In the genomic region with DNA sequence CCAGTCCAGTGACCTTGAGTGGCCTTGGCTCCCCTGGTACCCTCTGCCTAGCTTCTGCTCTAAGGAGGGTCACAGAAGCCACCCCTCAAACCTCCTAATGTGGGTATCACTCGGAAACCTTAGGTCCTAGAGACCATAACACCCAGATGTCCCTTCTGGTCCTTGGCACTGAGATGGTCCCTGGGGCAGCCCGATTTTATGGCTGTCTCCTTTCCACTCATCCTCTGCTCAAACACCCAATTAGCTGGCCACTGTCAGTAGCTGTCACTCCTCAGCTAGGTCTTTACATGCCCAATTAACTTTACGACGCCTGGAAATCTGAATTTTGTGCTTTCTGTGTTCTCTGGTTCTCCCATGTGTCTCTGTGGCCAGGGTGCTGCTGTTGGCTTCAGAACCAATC, we compare ENCODE assay signal across 25 mouse cellular contexts. TPM values are rescaled to one million over a fixed set of nuclear protein-coding genes. Genes with fewer than 3 reads are reported as not detected.
"Had no signal": no experiment of that assay in that cellular context is flagged by ENCODE, and none has a peak within 500 bp of the region (broad histone marks: within the 10 kb centered on the region; RNA-seq: fewer than 3 reads in every experiment).

No protein-coding gene starts in this region.

- H3K4me2 ChIP-seq: lung, embryonic 15.5 days; midbrain, embryonic 12.5 days; neural tube, embryonic 12.5 days; stomach, embryonic 15.5 days had no signal

- DNase-seq: liver, postnatal 0 days; lung, adult 2 months; lung, postnatal 14 days; lung, postnatal 36 days; midbrain, embryonic 14.5 days; right cerebral cortex, postnatal 14 days; thymus, adult 2 months; thymus, postnatal 25 days; thymus, postnatal 4 days had no signal

- H3K9me3 ChIP-seq: lung, embryonic 15.5 days; midbrain, embryonic 12.5 days; neural tube, embryonic 12.5 days; stomach, embryonic 15.5 days had no signal

- ATAC-seq: liver, postnatal 0 days; lung, postnatal 0 days; midbrain, embryonic 16.5 days had no signal

- H3K4me3 ChIP-seq: lung, embryonic 15.5 days; megakaryocyte, embryonic 14.5 days; midbrain, embryonic 12.5 days; neural tube, embryonic 12.5 days; stomach, embryonic 15.5 days had no signal

- H3K4me1 ChIP-seq: lung, embryonic 15.5 days; megakaryocyte, embryonic 14.5 days; stomach, embryonic 15.5 days had no signal

- H3K36me3 ChIP-seq: lung, embryonic 15.5 days; midbrain, embryonic 12.5 days; neural tube, embryonic 12.5 days; stomach, embryonic 15.5 days had no signal

- H3K9ac ChIP-seq: liver, postnatal 0 days; lung, embryonic 15.5 days; midbrain, embryonic 12.5 days; neural tube, embryonic 12.5 days; stomach, embryonic 15.5 days had no signal

- H3K27ac ChIP-seq: lung, embryonic 15.5 days; macrophage; midbrain, embryonic 12.5 days; neural tube, embryonic 12.5 days; stomach, embryonic 15.5 days; stomach, postnatal 0 days had no signal

- H3K27me3 ChIP-seq: lung, embryonic 15.5 days; midbrain, embryonic 12.5 days; neural tube, embryonic 12.5 days; stomach, embryonic 15.5 days had no signal

RNA-seq across cellular contexts. Expression of gene Rph3a, which starts 43.7 kb away (rescaled TPM):
- total RNA-seq: megakaryocyte progenitor cell, adult 5-6 weeks; monocyte, adult 5-6 weeks; neutrophil, adult 5-6 weeks had no signal
- polyA plus RNA-seq: lung, adult 2 months; lung, postnatal 0 days; macrophage had no signal

RNA-seq across cellular contexts. Expression of gene Oas1d, which starts 51.8 kb away (rescaled TPM):
- total RNA-seq: megakaryocyte progenitor cell, adult 5-6 weeks; monocyte, adult 5-6 weeks; neutrophil, adult 5-6 weeks had no signal
- polyA plus RNA-seq: liver, postnatal 0 days; lung, adult 2 months; lung, embryonic 15.5 days; lung, postnatal 0 days; macrophage; midbrain, embryonic 12.5 days; midbrain, embryonic 14.5 days; neural tube, embryonic 12.5 days; neural tube, embryonic 14.5 days; spleen, adult 2 months; stomach, embryonic 15.5 days; testis, adult 2 months; urinary bladder, adult 2 months had no signal
